In genomic region chr1:194925753-194926350, GRCm38 (mm10) we compare ENCODE assay signal across 22 mouse cellular contexts. TPM values are rescaled to one million over a fixed set of nuclear protein-coding genes. Genes with fewer than 3 reads are reported as not detected.
DNase-seq lines count a peak whose midpoint lies in the region; ATAC-seq and TF ChIP-seq lines count a peak whose summit lies in the region.
"Had no signal": no experiment of that assay in that cellular context is flagged by ENCODE, and none has a peak within 500 bp of the region (broad histone marks: within the 10 kb centered on the region; RNA-seq: fewer than 3 reads in every experiment).

No protein-coding gene starts in this region.

- H3K4me2 ChIP-seq in kidney, embryonic 15.5 days, result no peak overlapping the region
- no peak overlapping the region for H3K4me2 ChIP-seq in lung, embryonic 16.5 days (ENCODE audit: low read depth, low read length)
- no peak overlapping the region for H3K4me2 ChIP-seq in heart, postnatal 0 days (ENCODE audit: low read depth, low read length)
- no peak overlapping the region for H3K4me2 ChIP-seq in midbrain, embryonic 14.5 days (ENCODE audit: low read length)
- H3K4me2 ChIP-seq: embryonic facial prominence, embryonic 13.5 days; forebrain, embryonic 15.5 days; hindbrain, embryonic 15.5 days; midbrain, embryonic 15.5 days; neural tube, embryonic 15.5 days had no signal

- intact Hi-C loops in heart, adult 2 months (cut with DNase I), result loop anchor here (5.0 kb wide), 1 partner anchor 39 kb away; no protein-coding TSS in a partner anchor
- intact Hi-C loops in heart, postnatal 36 days (cut with DNase I), result loop anchor here (2.0 kb wide), 1 partner anchor 37 kb away; no protein-coding TSS in a partner anchor

- peaks cover 19% of the 10 kb centered on the region for H3K4me1 ChIP-seq in heart, adult 2 months (ENCODE audit: control insufficient read depth, insufficient read depth, low read length)
- H3K4me1 ChIP-seq in kidney, embryonic 15.5 days, result peaks cover 13% of the 10 kb centered on the region; the same call in 1 of the 2 replicates
- H3K4me1 ChIP-seq in lung, embryonic 16.5 days (replicated peaks; ENCODE audit: control insufficient read depth, insufficient read depth, low read length), result peaks cover 23% of the 10 kb centered on the region
- H3K4me1 ChIP-seq in heart, postnatal 0 days (ENCODE audit: control insufficient read depth, insufficient read depth), result peaks cover 23% of the 10 kb centered on the region
- no peaks in the 10 kb centered on the region for H3K4me1 ChIP-seq in midbrain, embryonic 14.5 days (ENCODE audit: control insufficient read depth, insufficient read depth, low read length)
- H3K4me1 ChIP-seq: forebrain, embryonic 15.5 days; hindbrain, embryonic 15.5 days; midbrain, embryonic 15.5 days; neural tube, embryonic 15.5 days had no signal

- H3K27me3 ChIP-seq in heart, adult 2 months (ENCODE audit: control insufficient read depth, insufficient read depth, low read length), result no peaks in the 10 kb centered on the region
- no peaks in the 10 kb centered on the region for H3K27me3 ChIP-seq in kidney, embryonic 15.5 days
- no peaks in the 10 kb centered on the region for H3K27me3 ChIP-seq in lung, embryonic 16.5 days (ENCODE audit: control insufficient read depth, insufficient read depth, low read depth, low read length)
- no peaks in the 10 kb centered on the region for H3K27me3 ChIP-seq in heart, postnatal 0 days (ENCODE audit: control insufficient read depth, insufficient read depth, low read length)
- no peaks in the 10 kb centered on the region for H3K27me3 ChIP-seq in midbrain, embryonic 14.5 days (ENCODE audit: control insufficient read depth, insufficient read depth, low read length)
- H3K27me3 ChIP-seq: embryonic facial prominence, embryonic 13.5 days; forebrain, embryonic 15.5 days; hindbrain, embryonic 15.5 days; megakaryocyte, embryonic 14.5 days; midbrain, embryonic 15.5 days; neural tube, embryonic 15.5 days had no signal

- peaks cover 17% of the 10 kb centered on the region for H3K36me3 ChIP-seq in heart, adult 2 months (ENCODE audit: control insufficient read depth, insufficient read depth, low read length)
- no peaks in the 10 kb centered on the region for H3K36me3 ChIP-seq in kidney, embryonic 15.5 days
- no peaks in the 10 kb centered on the region for H3K36me3 ChIP-seq in lung, embryonic 16.5 days (ENCODE audit: control insufficient read depth, insufficient read depth, low read length)
- H3K36me3 ChIP-seq in heart, postnatal 0 days (replicated peaks; ENCODE audit: control insufficient read depth, insufficient read depth, low read length), result no peaks in the 10 kb centered on the region
- H3K36me3 ChIP-seq in midbrain, embryonic 14.5 days (ENCODE audit: control insufficient read depth, insufficient read depth, low read length), result no peaks in the 10 kb centered on the region
- H3K36me3 ChIP-seq: embryonic facial prominence, embryonic 13.5 days; forebrain, embryonic 15.5 days; hindbrain, embryonic 15.5 days; midbrain, embryonic 15.5 days; neural tube, embryonic 15.5 days had no signal

- H3K4me3 ChIP-seq in heart, adult 2 months, result no peak overlapping the region
- no peak overlapping the region for H3K4me3 ChIP-seq in kidney, embryonic 15.5 days (replicated peaks)
- no peak overlapping the region for H3K4me3 ChIP-seq in lung, embryonic 16.5 days (ENCODE audit: low read length)
- H3K4me3 ChIP-seq in heart, postnatal 0 days (ENCODE audit: low read depth, low read length), result no peak overlapping the region
- no peak overlapping the region for H3K4me3 ChIP-seq in midbrain, embryonic 14.5 days (replicated peaks; ENCODE audit: low read depth, low read length)
- H3K4me3 ChIP-seq: embryonic facial prominence, embryonic 13.5 days; forebrain, embryonic 15.5 days; hindbrain, embryonic 15.5 days; megakaryocyte, embryonic 14.5 days; midbrain, embryonic 15.5 days; neural tube, embryonic 15.5 days had no signal

- H3K79me2 ChIP-seq in heart, adult 2 months (replicated peaks; ENCODE audit: control insufficient read depth, insufficient read depth, low read length), result no peaks in the 10 kb centered on the region

- no peak overlapping the region for H3K9ac ChIP-seq in heart, adult 2 months (ENCODE audit: low read depth, low read length)
- H3K9ac ChIP-seq in kidney, embryonic 15.5 days, result no peak overlapping the region
- H3K9ac ChIP-seq in lung, embryonic 16.5 days (ENCODE audit: low read length), result no peak overlapping the region
- H3K9ac ChIP-seq in heart, postnatal 0 days (replicated peaks; ENCODE audit: low read depth, low read length), result no peak overlapping the region
- H3K9ac ChIP-seq in midbrain, embryonic 14.5 days (replicated peaks; ENCODE audit: low read length), result no peak overlapping the region
- H3K9ac ChIP-seq: embryonic facial prominence, embryonic 13.5 days; forebrain, embryonic 15.5 days; hindbrain, embryonic 15.5 days; liver, embryonic 14.5 days; midbrain, embryonic 15.5 days; neural tube, embryonic 15.5 days had no signal

- H3K9me3 ChIP-seq in kidney, embryonic 15.5 days (replicated peaks), result no peaks in the 10 kb centered on the region
- no peaks in the 10 kb centered on the region for H3K9me3 ChIP-seq in lung, embryonic 16.5 days (ENCODE audit: control insufficient read depth, low read length)
- no peaks in the 10 kb centered on the region for H3K9me3 ChIP-seq in heart, postnatal 0 days (replicated peaks; ENCODE audit: control insufficient read depth, low read length)
- no peaks in the 10 kb centered on the region for H3K9me3 ChIP-seq in midbrain, embryonic 14.5 days (ENCODE audit: control insufficient read depth, low read length)
- H3K9me3 ChIP-seq: embryonic facial prominence, embryonic 13.5 days; forebrain, embryonic 15.5 days; hindbrain, embryonic 15.5 days; megakaryocyte, embryonic 14.5 days; midbrain, embryonic 15.5 days; neural tube, embryonic 15.5 days had no signal

- 17% methylated on average over 1 of the region's 1 CpGs for WGBS in heart, adult 2 months
- 59% methylated on average over 1 of the region's 1 CpGs for WGBS in kidney, embryonic 15.5 days
- 19% methylated on average over 1 of the region's 1 CpGs for whole genome bisulfite sequencing in lung, embryonic 16.5 days
- WGBS in heart, postnatal 0 days, result 22% methylated on average over 1 of the region's 1 CpGs
- 72% methylated on average over 1 of the region's 1 CpGs for WGBS in midbrain, embryonic 14.5 days

- peak overlapping the region; percentile 38; the same call in 1 of the 2 replicates for H3K27ac ChIP-seq in heart, adult 2 months
- peak overlapping the region; percentile 34; the same call in 1 of the 2 replicates for H3K27ac ChIP-seq in kidney, embryonic 15.5 days
- H3K27ac ChIP-seq in lung, embryonic 16.5 days (ENCODE audit: low read length), result peak overlapping the region; percentile 47
- H3K27ac ChIP-seq in heart, postnatal 0 days (ENCODE audit: low read depth), result peak overlapping the region; percentile 40
- no peak overlapping the region for H3K27ac ChIP-seq in midbrain, embryonic 14.5 days (replicated peaks; ENCODE audit: low read depth, low read length)
- H3K27ac ChIP-seq: embryonic facial prominence, embryonic 13.5 days; forebrain, embryonic 15.5 days; hindbrain, embryonic 15.5 days; liver, embryonic 14.5 days; midbrain, embryonic 15.5 days; neural tube, embryonic 15.5 days had no signal

- no peak for TF ChIP-seq EP300 in heart, adult 2 months (IDR thresholded peaks at IDR 0.05; ENCODE audit: insufficient read depth, low read depth, low read length)
- no peak for TF ChIP-seq EP300 in heart, postnatal 0 days (IDR thresholded peaks at IDR 0.05; ENCODE audit: low read depth)

- DNase-seq in heart, adult 2 months, result no peak
- no peak for DNase-seq in heart, postnatal 36 days
- no peak for DNase-seq in kidney, adult 8-10 months
- no peak for DNase-seq in lung, postnatal 4 days
- DNase-seq in heart, postnatal 0 days (ENCODE audit: low spot score), result peak; percentile 37
- DNase-seq in midbrain, embryonic 14.5 days, result no peak
- DNase-seq: adrenal gland, adult 2 months; cerebellum, adult 2 months; cerebellum, postnatal 36 days; gastrocnemius, postnatal 14 days; thymus, adult 18-20 months; thymus, postnatal 4 days had no signal

- TF ChIP-seq CTCF in heart, adult 2 months (IDR thresholded peaks at IDR 0.05), result no peak
- no peak for TF ChIP-seq CTCF in heart, postnatal 0 days (IDR thresholded peaks at IDR 0.05; ENCODE audit: low read depth)

- TF ChIP-seq POLR2A in heart, adult 2 months (IDR thresholded peaks at IDR 0.05; ENCODE audit: insufficient read depth, low read depth, low read length), result no peak

- ATAC-seq in kidney, embryonic 15.5 days (replicated peaks; ENCODE audit: low FRiP score), result no peak
- ATAC-seq in lung, embryonic 16.5 days (ENCODE audit: low read depth), result 0 out of 2 replicates have a peak, but pooled peaks have one; percentile 29
- no peak for ATAC-seq in heart, postnatal 0 days (ENCODE audit: insufficient read depth, low read depth)
- no peak for ATAC-seq in midbrain, embryonic 14.5 days (ENCODE audit: low FRiP score, low TSS enrichment)
- ATAC-seq: forebrain, embryonic 15.5 days; intestine, embryonic 16.5 days; midbrain, embryonic 15.5 days had no signal

RNA-seq across cellular contexts. Expression of gene Cd34, which starts 12.8 kb away (rescaled TPM):
- total RNA-seq in heart, adult 2 months (2021), result 10 to 100 TPM; 73.6 to 92.6 TPM
- 86.5 and 172 TPM in 2 replicates for polyA plus RNA-seq in heart, adult 2 months (2012; rRNA removed)
- 100 to 1,000 TPM; 102 to 112 TPM for total RNA-seq in heart, postnatal 36 days (2021)
- 95.6 TPM in 2 replicates for polyA plus RNA-seq in kidney, embryonic 15.5 days (2015; fragmentation: Nextera tagmentation; extraction: Ambion mirVana)
- 205 and 212 TPM in 2 replicates for polyA plus RNA-seq in lung, embryonic 16.5 days (2015; fragmentation: Nextera tagmentation; extraction: Ambion mirVana)
- 173 and 187 TPM in 2 replicates for total RNA-seq in heart, postnatal 0 days (2014; rRNA removed; ENCODE audit: low replicate concordance)
- 116 and 128 TPM in 2 replicates for polyA plus RNA-seq in heart, postnatal 0 days (2015; fragmentation: Nextera tagmentation; extraction: Ambion mirVana)
- 15.8 and 34.8 TPM in 2 replicates for polyA plus RNA-seq in midbrain, embryonic 14.5 days (2014; fragmentation: Nextera tagmentation; extraction: Ambion mirVana)
